Mouse (Mus musculus) neural tube, embryonic 10.5 days (tissue): ENCODE measurements at regions not wholly inside any gene's neighbourhood (a gene's known extent, or its start where the extent isn't known, plus 50 kb on each side); places are given as distances from the start of the nearest gene placed in this dataset.

ENCODE experiments used
- DNase-seq: peaks from one replicate; pipeline ENCODE4 v3.0.0-alpha.2; 2017; ENCODE audit warnings: low spot score; ENCODE audit errors: extremely low spot score

GRCm38 (mm10) chr1:152313480-152313879, 73.0 kb downstream of the Tsen15 start:
- DNase-seq, result no peak

GRCm38 (mm10) chr1:152305461-152305860, 81.0 kb downstream of the Tsen15 start:
- no peak for DNase-seq

DNA sequence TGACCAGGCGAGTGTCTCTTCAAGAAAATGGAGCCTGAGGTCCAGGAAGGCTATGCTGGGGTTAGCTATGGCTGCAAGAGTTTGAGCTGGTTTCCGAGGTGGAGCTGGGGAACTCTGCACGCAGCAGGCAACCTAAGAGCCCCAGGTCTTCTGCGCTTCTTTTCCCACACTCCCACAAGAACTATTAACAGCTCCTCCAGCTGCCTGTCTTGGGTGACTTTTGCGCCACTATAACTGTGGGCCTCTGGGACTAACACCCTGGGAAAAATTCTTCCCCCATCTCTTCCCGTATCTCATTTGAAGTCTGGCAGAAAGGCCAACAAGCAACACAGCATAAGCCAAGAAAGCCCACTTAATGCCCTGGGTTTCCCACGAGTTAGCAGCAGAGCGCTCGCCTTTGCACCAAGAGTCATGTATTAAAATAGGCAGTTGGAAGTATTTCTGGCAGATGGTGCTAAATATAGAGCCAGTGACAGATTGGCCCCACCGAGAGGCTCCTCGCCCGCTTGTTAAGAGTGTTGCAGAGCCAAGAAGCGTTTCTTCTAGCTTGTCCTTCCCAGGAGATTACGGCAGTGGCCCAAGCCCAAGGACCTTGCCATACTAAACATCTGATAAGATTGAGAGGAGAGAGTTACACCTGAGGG, 81.9 kb downstream of the Tsen15 start:
- DNase-seq, result no peak

DNA sequence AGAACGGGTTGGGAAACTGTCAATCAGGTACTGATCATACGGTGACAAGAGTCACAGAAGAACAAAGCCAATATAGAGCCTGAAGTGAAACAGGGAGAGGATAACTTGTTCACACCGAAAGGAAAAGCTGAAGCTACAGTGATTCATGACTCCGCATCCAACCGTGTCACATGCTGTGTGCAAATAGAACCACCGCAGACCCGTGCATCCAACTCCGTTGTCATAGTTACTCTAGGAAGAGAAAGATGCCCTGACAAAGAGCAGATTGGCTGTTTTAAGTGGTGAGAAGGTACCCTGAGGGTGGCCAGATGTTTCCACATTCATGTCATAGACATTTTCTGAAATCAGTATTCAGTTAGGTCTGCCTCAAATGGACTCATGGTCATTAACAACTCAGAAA, 85.1 kb downstream of the Tsen15 start:
- DNase-seq, result no peak

- DNase-seq, result no peak
These were observed 94.2 kb downstream of the Tsen15 start for GRCm38 (mm10) chr1:152292196-152292736.

DNA sequence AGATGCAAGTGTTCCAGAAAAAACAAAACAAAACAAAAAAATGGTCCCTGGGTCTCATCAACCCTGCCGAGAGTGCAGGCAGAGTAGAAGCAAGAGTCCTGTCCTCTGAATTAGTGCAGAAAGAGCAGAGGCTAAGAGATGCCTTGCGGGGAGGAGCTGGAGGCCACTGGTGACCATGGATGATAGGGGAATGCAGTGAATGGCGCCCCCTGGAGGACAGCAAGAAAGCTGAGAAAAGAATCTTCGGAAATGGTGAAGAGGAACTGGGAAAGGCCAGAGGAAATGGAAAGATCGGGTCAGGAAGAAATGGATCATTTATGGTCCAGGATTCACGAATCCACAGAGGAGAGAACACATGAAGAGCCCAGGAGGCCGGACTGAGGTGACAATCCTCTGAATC, 95.7 kb downstream of the Tsen15 start:
- peak; percentile 62 for DNase-seq

DNA sequence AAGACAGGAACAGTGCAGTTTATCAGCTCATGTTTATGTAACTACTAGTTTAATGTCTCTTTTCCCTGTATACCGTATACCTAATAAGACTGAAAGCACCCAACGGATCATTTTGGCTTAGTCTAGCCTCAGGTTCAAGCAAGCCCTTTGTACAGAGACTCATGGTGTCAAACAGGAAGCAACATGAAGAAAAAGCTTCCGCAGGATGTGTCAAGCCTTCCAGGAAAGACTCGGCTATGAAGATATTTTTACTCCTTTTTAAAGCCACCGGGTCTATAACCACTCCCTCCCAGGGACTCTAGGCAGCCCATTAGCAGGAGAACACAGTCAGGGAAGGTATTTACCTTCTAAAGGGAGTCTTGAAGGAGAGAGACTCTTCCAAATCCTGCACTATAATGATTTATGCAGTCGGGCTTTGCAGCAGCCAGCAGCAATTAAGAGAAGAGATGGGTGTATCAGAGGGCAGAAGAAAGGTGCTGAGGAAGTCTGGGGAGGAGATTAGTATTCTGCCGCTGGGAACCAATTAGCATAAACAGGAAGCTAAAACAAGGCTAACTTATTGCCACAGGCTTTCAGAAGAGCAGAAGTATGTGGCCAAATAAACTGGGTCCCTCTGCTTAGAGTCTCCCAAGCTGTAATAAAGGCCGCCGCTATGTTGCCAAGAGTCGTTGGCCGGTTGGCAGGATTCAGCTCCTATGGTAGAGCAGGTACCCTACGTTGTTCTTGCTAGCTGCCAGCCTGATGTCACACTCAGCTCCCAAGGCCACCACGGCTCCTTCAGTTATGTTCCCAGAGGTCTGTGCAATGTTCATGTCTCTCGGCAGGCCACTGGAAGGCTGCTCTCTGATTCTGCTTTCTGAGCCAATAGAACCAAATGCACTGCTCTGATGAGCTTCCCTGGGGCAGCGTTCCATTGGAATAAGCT, 98.7 kb downstream of the Tsen15 start:
- no peak for DNase-seq

DNA sequence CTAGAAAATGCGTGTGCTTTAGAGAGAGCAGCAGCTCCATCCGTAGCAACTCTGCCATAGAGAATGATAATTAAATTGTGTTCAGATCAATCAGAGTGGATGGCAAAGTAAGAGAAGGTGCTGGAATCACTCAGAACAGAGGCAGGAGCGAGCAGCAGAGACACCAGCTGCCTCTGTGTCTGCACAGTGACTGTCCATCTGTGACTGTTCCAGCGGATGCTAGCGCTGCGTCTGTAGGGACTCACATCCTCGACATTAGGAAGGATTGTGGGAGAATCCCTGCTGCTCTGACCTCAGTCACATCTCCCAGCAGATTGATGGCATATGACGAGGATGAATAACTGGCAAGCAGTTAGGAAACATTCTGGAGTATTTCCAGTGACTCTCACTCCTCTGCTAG, 99.8 kb downstream of the Tsen15 start:
- DNase-seq, result no peak

DNA sequence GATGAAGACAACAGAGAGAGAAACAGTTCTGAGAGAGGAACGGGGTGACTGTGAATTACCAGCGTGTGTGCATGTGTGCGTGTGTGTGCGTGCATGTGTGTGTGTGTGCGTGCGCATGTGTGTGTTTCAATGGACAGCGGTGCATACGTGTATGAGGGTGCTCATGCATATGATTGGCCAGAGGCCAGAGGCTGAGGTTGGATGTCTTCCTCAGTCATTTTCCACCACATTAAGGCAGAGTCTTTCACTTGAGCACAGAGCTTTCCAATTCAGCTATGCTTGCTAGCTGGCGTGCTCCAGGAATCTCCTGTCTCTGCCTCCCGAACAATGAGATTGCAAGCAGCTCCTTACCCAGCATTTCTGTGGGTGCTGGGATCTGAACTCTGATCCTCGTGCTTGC, 104.4 kb downstream of the Tsen15 start:
- no peak for DNase-seq

DNA sequence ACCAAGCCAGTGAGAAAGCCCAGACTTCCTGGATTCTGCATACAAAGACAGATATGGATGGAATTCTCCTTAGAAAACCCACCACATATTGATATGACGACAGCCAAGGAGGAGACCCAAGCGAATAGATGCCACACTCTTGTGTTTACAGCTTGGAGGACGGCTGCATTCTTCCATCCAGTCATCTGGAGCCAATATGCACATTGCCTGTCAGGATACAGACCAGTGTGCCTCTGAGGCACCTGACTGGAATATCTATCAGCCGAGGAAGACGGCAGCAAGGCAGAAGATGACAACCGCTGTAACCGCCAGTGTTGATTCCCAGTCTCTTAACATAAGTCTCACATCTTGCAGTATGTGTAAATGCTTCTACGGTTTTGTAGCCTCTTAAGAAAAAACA, 105.3 kb downstream of the Tsen15 start:
- no peak for DNase-seq

GRCm38 (mm10) chr1:152280014-152280413, 106.5 kb downstream of the Tsen15 start:
- DNase-seq, result no peak

- no peak for DNase-seq
These were observed 111.5 kb downstream of the Tsen15 start for GRCm38 (mm10) chr1:152275011-152275410.

- DNase-seq, result no peak
These were observed 113.1 kb downstream of the Tsen15 start for GRCm38 (mm10) chr1:152273430-152273829.

GRCm38 (mm10) chr1:152269936-152270702, 116.4 kb downstream of the Tsen15 start:
- no peak for DNase-seq

- DNase-seq, result no peak
These were observed 120.1 kb downstream of the Tsen15 start for GRCm38 (mm10) chr1:152266390-152266789.

GRCm38 (mm10) chr1:152264981-152265380, 121.5 kb downstream of the Tsen15 start:
- no peak for DNase-seq

- DNase-seq, result peak; percentile 24
These were observed 125.0 kb downstream of the Tsen15 start for GRCm38 (mm10) chr1:152261472-152261871.

DNA sequence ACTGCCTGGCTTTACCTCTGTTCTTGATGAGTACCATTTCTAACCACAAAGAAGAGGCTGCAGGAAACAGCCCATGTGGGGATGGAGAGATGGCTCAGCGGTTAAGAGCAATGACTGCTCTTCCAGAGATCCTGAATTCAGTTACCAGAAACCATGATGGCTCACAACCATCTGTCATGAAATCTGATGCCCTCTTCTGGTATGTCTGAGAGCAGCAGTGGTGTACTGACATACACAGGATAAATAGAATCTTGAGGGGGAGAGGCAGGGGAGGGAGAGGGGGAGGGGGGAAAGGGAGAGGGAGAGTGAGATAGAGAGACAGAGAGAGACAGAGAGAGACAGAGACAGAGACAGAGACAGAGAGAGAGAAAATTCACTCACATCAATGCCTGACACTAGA, 125.5 kb downstream of the Tsen15 start:
- DNase-seq, result no peak

GRCm38 (mm10) chr1:152258258-152258657, 128.2 kb downstream of the Tsen15 start:
- no peak for DNase-seq

DNA sequence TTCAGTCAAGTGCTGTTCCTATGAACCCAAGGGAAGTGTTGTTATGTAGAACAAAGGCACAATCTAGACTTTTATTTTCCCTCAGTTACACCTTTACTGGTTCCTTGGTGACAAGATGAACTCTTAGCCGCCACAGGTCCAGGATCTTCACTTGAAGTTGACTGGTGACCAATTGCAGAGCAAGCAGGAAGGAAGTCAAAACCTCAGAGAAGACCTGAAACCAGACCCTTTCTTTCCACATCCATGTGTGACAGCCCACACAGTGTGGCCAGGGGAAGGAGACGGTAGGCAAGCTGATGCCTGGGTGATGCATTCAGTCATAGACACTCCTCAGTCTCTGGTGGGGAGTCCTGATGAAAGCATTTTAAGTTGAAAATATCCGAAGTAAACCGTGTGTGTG, 132.6 kb downstream of the Tsen15 start:
- no peak for DNase-seq

DNA sequence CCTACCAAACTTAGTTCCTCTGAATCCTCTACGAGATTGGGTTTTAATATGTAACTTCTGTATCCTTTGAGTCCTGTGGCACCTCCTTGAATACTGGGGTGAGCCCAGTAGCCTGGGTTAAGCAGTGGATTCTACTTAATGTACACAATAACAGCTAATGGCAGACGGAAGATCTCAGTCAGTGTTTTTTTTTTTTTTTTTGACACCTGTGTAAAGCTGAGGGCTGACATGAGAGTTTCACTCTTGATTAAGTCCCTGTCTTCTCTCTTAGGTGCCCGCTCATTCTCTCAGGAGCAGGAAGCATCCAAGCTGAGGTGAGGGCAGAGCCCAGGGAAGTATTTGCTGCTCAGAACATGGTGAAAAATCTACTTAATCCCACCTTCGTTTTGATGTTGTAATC, 133.0 kb downstream of the Tsen15 start:
- no peak for DNase-seq
